Comparison of ENCODE assay signal across 8 mouse cellular contexts in the genomic region with DNA sequence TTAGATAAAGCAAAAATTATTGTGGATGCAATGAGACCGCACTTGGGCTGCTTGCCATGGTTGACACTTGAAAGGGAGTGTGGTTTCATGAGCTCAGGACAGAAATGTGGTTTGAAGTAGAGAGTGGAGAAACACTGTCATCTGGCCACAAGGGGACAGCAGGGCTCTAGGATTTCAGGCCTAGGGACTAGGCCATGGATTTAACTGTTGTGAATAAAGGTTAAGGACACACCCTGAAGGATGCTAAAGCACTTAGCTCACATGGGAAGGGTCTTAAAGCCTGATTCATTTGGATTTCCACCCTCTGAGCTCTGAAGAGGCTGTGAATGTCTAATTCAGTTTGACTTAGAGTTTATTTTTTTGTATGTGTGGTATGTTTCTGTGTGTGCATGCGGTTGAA. TPM values are rescaled to one million over a fixed set of nuclear protein-coding genes. Genes with fewer than 3 reads are reported as not detected.
DNase-seq lines count a peak whose midpoint lies in the region; ATAC-seq lines count a peak whose summit lies in the region.

No protein-coding gene starts in this region.

- peak; percentile 29 for DNase-seq in ovary, postnatal 14 days (ENCODE audit: low spot score)
- no peak for DNase-seq in ovary, adult 18-20 months (ENCODE audit: low spot score)
- peak; percentile 51 for DNase-seq in R1 (ENCODE audit: low read depth, low spot score)
- DNase-seq in embryonic facial prominence, embryonic 14.5 days (ENCODE audit: low spot score): peak; percentile 81
- no peak for DNase-seq in intestine, embryonic 14.5 days (ENCODE audit: low spot score)
- peak; percentile 47 for DNase-seq in left cerebral cortex, postnatal 4 days
- DNase-seq in naive thymus-derived CD4-positive, alpha-beta T cell, adult 2 months (ENCODE audit: low read depth): peak; percentile 9
- no peak for DNase-seq in natural killer cell, adult 2 months (ENCODE audit: low spot score in 2 of 2)

- intact Hi-C loops in left cerebral cortex, postnatal 4 days (cut with DNase I): loop anchor here (2.0 kb wide), 1 partner anchor 523 kb away; no protein-coding TSS in a partner anchor

- H3K27me3 ChIP-seq in embryonic facial prominence, embryonic 14.5 days (replicated peaks; ENCODE audit: control insufficient read depth, insufficient read depth, low read length): no peaks in the 10 kb centered on the region
- H3K27me3 ChIP-seq in intestine, embryonic 14.5 days (replicated peaks; ENCODE audit: control insufficient read depth, insufficient read depth, low read length): no peaks in the 10 kb centered on the region

- no peak overlapping the region for H3K9ac ChIP-seq in embryonic facial prominence, embryonic 14.5 days (ENCODE audit: low read depth, low read length)
- H3K9ac ChIP-seq in intestine, embryonic 14.5 days (ENCODE audit: low read length): no peak overlapping the region

- no peaks in the 10 kb centered on the region for H3K4me1 ChIP-seq in embryonic facial prominence, embryonic 14.5 days (ENCODE audit: control insufficient read depth, insufficient read depth, low read length)
- H3K4me1 ChIP-seq in intestine, embryonic 14.5 days (replicated peaks; ENCODE audit: control insufficient read depth, insufficient read depth, low read length): peaks cover 4% of the 10 kb centered on the region; the same call in 1 of the 2 replicates

- no peak overlapping the region for H3K4me2 ChIP-seq in embryonic facial prominence, embryonic 14.5 days (ENCODE audit: low read depth, low read length)
- no peak overlapping the region for H3K4me2 ChIP-seq in intestine, embryonic 14.5 days (ENCODE audit: low read length)

- peaks cover 13% of the 10 kb centered on the region for H3K36me3 ChIP-seq in embryonic facial prominence, embryonic 14.5 days (ENCODE audit: control insufficient read depth, insufficient read depth, low read length)
- H3K36me3 ChIP-seq in intestine, embryonic 14.5 days (ENCODE audit: control insufficient read depth, insufficient read depth, low read length): no peaks in the 10 kb centered on the region

- peak; percentile 84 for ATAC-seq in embryonic facial prominence, embryonic 14.5 days (ENCODE audit: low read depth)
- ATAC-seq in intestine, embryonic 14.5 days (replicated peaks; ENCODE audit: low FRiP score, low TSS enrichment, low read depth): peak; percentile 55; the same call in 1 of the 2 replicates

- no peak overlapping the region for H3K27ac ChIP-seq in embryonic facial prominence, embryonic 14.5 days (replicated peaks; ENCODE audit: low read depth, low read length)
- no peak overlapping the region for H3K27ac ChIP-seq in intestine, embryonic 14.5 days (ENCODE audit: low read depth)

- 76% methylated on average over 2 of the region's 2 CpGs for WGBS in embryonic facial prominence, embryonic 14.5 days
- WGBS in intestine, embryonic 14.5 days: 89% methylated on average over 2 of the region's 2 CpGs

- H3K4me3 ChIP-seq in embryonic facial prominence, embryonic 14.5 days (ENCODE audit: low read depth, low read length): no peak overlapping the region
- no peak overlapping the region for H3K4me3 ChIP-seq in intestine, embryonic 14.5 days (ENCODE audit: low read depth, low read length)

- H3K9me3 ChIP-seq in embryonic facial prominence, embryonic 14.5 days (ENCODE audit: control insufficient read depth, low read length): no peaks in the 10 kb centered on the region
- H3K9me3 ChIP-seq in intestine, embryonic 14.5 days (ENCODE audit: control insufficient read depth, low read length): no peaks in the 10 kb centered on the region

RNA-seq across cellular contexts. Expression of a gene that starts 57.9 kb away (rescaled TPM):
- polyA plus RNA-seq in embryonic facial prominence, embryonic 14.5 days (2014; fragmentation: Nextera tagmentation; extraction: Ambion mirVana): 1.4 TPM in 2 replicates
- polyA plus RNA-seq in intestine, embryonic 14.5 days (2014; fragmentation: Nextera tagmentation; extraction: Ambion mirVana): 2.6 and 2.7 TPM in 2 replicates
- 1 to 10 TPM; 1.4 TPM for total RNA-seq in left cerebral cortex, postnatal 4 days (2021)

Comparison
In these comparisons a context has a peak if more than half of its experiments do, and no peak if none do; other contexts are left out.
1. DNase-seq: peak in ovary, postnatal 14 days (single experiment), R1 (single experiment), embryonic facial prominence, embryonic 14.5 days (single experiment), left cerebral cortex, postnatal 4 days (single experiment) and naive thymus-derived CD4-positive, alpha-beta T cell, adult 2 months (single experiment); none in ovary, adult 18-20 months (single experiment), intestine, embryonic 14.5 days (single experiment) and natural killer cell, adult 2 months (0 of 2).